Mouse (Mus musculus): Measurements from ENCODE around the gene Tfeb.

- no peak for TF ChIP-seq CTCF (IDR thresholded peaks at IDR 0.05; ENCODE audit: borderline replicate concordance, insufficient read depth, low read length)
- TF ChIP-seq POLR2A (IDR thresholded peaks at IDR 0.05; ENCODE audit: low read depth, low read length) = no peak
Observed at GRCm38 (mm10) chr17:47726566-47726965, 10.3 kb upstream of the Tfeb start, which contains the start of gene Pgc.
